Mouse (Mus musculus) kidney, adult 9 months (tissue): Measurements from ENCODE around the gene Mc3r.

Experiments
- DNase-seq: peaks from one replicate; pipeline ENCODE4 v3.0.0; 2022

Mc3r gene

GRCm38 (mm10) chr2:172299126-172299921, 51.0 kb downstream of the Mc3r start:
- no peak for DNase-seq
